Mouse (Mus musculus): ENCODE results near the gene Zfp91.
A peak's percentile ranks its signal among the peaks of the same experiment; 100 is the strongest.

Zfp91 gene

GRCm38 (mm10) chr19:12795511-12796327 lies at the start of gene Zfp91, which contains the start of gene Lpxn:
Zfp91 (minus strand) TSS chr19:12796126.
Lpxn (plus strand) TSS chr19:12796193.
- DNase-seq (ENCODE audit: low spot score), result peak; percentile 98

GRCm38 (mm10) chr19:12838507-12838906 lies 42.6 kb upstream of the Zfp91 start:
- no peak for DNase-seq (ENCODE audit: low spot score)

- no peak for DNase-seq (ENCODE audit: low spot score)
Observed at GRCm38 (mm10) chr19:12833625-12834024, 37.7 kb upstream of the Zfp91 start.

GRCm38 (mm10) chr19:12831559-12831958 lies 35.6 kb upstream of the Zfp91 start:
- DNase-seq (ENCODE audit: low spot score), result no peak

- no peak for DNase-seq (ENCODE audit: low spot score)
Observed at GRCm38 (mm10) chr19:12830823-12831430, 35.0 kb upstream of the Zfp91 start.

- no peak for DNase-seq (ENCODE audit: low spot score)
Observed at GRCm38 (mm10) chr19:12824549-12824948, 28.6 kb upstream of the Zfp91 start.

- DNase-seq (ENCODE audit: low spot score), result no peak
Observed at GRCm38 (mm10) chr19:12820383-12820782, 24.5 kb upstream of the Zfp91 start.

- no peak for DNase-seq (ENCODE audit: low spot score)
Observed at GRCm38 (mm10) chr19:12818507-12818906, 22.6 kb upstream of the Zfp91 start.

GRCm38 (mm10) chr19:12813883-12814282 lies 18.0 kb upstream of the Zfp91 start:
- DNase-seq (ENCODE audit: low spot score), result no peak

- DNase-seq (ENCODE audit: low spot score), result no peak
Observed at GRCm38 (mm10) chr19:12812644-12813364, 16.9 kb upstream of the Zfp91 start.

GRCm38 (mm10) chr19:12806214-12806613 lies 10.3 kb upstream of the Zfp91 start:
- no peak for DNase-seq (ENCODE audit: low spot score)

GRCm38 (mm10) chr19:12805730-12806129 lies 9.8 kb upstream of the Zfp91 start:
- no peak for DNase-seq (ENCODE audit: low spot score)

GRCm38 (mm10) chr19:12804237-12804636 lies 8.3 kb upstream of the Zfp91 start:
- no peak for DNase-seq (ENCODE audit: low spot score)

GRCm38 (mm10) chr19:12802830-12803229 lies 6.9 kb upstream of the Zfp91 start:
- no peak for DNase-seq (ENCODE audit: low spot score)

GRCm38 (mm10) chr19:12801046-12801445 lies 5.1 kb upstream of the Zfp91 start:
- no peak for DNase-seq (ENCODE audit: low spot score)

GRCm38 (mm10) chr19:12800621-12801020 lies 4.7 kb upstream of the Zfp91 start:
- no peak for DNase-seq (ENCODE audit: low spot score)

- DNase-seq (ENCODE audit: low spot score), result no peak
Observed at GRCm38 (mm10) chr19:12799081-12799480, 3.2 kb upstream of the Zfp91 start.

- DNase-seq (ENCODE audit: low spot score), result no peak
Observed at GRCm38 (mm10) chr19:12798404-12798803, 2.5 kb upstream of the Zfp91 start.

GRCm38 (mm10) chr19:12797071-12797470 lies 1.1 kb upstream of the Zfp91 start:
- DNase-seq (ENCODE audit: low spot score), result no peak

GRCm38 (mm10) chr19:12796328-12796931 lies 504 bp upstream of the Zfp91 start:
- DNase-seq (ENCODE audit: low spot score), result peak; percentile 67

- DNase-seq (ENCODE audit: low spot score), result no peak
Observed at GRCm38 (mm10) chr19:12795110-12795509, 816 bp downstream of the Zfp91 start.

All from testis, postnatal 10 days (tissue).